Mouse (Mus musculus): ENCODE results near the gene Trpm6.

DNA sequence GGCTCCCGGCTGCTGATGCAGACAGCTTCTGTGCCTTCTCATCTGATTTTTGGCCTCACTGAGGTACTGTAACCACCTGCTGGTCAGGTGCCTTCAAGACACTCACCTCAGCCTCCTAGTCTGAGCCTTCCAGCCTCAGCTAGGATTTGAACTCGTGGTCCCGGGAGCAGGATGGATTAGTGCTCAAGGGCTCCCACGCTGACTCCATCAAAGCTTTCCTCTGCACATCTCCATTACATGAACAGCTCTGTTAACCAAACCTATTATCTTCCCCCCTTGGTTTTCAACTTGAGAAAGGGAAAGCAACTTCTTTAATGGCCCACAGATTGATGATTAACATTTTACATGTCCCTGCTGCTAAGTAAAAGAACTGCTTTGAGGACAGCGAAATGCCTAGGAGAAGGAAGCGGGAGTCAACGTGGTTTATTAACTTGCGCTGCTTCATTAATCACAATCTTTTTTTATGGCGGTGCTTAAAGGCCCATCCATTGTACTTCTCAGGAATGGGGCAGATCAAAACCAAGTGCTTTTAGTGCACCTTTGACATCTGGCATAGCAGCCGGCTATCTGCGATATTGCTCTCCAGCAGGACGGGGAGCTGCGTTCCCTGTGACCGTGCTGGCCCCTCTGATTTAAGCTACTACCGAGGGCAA lies 152.4 kb downstream of the Trpm6 start:
- no peak for TF ChIP-seq POLR2A (IDR thresholded peaks at IDR 0.05; ENCODE audit: insufficient read depth, low read depth, low read length)
- no peak for TF ChIP-seq CTCF (IDR thresholded peaks at IDR 0.05)
- TF ChIP-seq EP300 (IDR thresholded peaks at IDR 0.05; ENCODE audit: insufficient read depth, low read depth, low read length), result no peak

All from heart, adult 2 months (tissue).